Mouse (Mus musculus) forebrain, postnatal 0 days (tissue): ENCODE results near the gene Dock7. TPM values are rescaled to one million over a fixed set of nuclear protein-coding genes. Genes with fewer than 3 reads are reported as not detected.

ENCODE experiments used
- ATAC-seq: fragments of 200-750 bp; cut with Nextera tagmentation; 2 replicates; pipeline ENCODE4 v1.8.0; 2017; ENCODE audit warnings: mild to moderate bottlenecking, moderate library complexity
- DNase-seq: peaks from one replicate; pipeline ENCODE4 v3.0.0-alpha.2; 2015
- H3K27ac ChIP-seq: fragments of 300-500 bp; sonication (generic); 2 replicates; pipeline ENCODE4 v1.5.1; 2014; ENCODE audit warnings: low read depth, mild to moderate bottlenecking, antibody characterized with exemption, low read length, moderate library complexity, mixed read lengths
- H3K27me3 ChIP-seq: fragments of 300-500 bp; sonication (generic); 2 replicates; pipeline ENCODE4 v1.6.1; 2014; ENCODE audit warnings: mild to moderate bottlenecking, low read length, mixed read lengths; ENCODE audit not compliant: insufficient read depth
- H3K36me3 ChIP-seq: fragments of 300-500 bp; sonication (generic); 2 replicates; pipeline ENCODE4 v1.6.1; 2014; ENCODE audit warnings: mild to moderate bottlenecking, moderate library complexity; ENCODE audit not compliant: insufficient read depth
- H3K4me1 ChIP-seq: fragments of 300-500 bp; sonication (generic); 2 replicates; pipeline ENCODE4 v1.6.1; 2014; ENCODE audit warnings: antibody characterized with exemption; ENCODE audit not compliant: insufficient read depth
- H3K4me2 ChIP-seq: fragments of 300-500 bp; sonication (generic); 2 replicates; pipeline ENCODE4 v1.6.1; 2014; ENCODE audit warnings: low read depth, mild to moderate bottlenecking, moderate library complexity
- H3K4me3 ChIP-seq: fragments of 300-500 bp; sonication (generic); 2 replicates; pipeline ENCODE4 v1.5.1; 2014; ENCODE audit warnings: low read depth, low read length, mixed read lengths
- H3K9ac ChIP-seq: fragments of 300-500 bp; sonication (generic); 2 replicates; pipeline ENCODE4 v1.6.1; 2014; ENCODE audit warnings: mild to moderate bottlenecking
- H3K9me3 ChIP-seq: fragments of 300-500 bp; sonication (generic); 2 replicates; pipeline ENCODE4 v1.6.1; 2016; ENCODE audit warnings: low read length
- CTCF ChIP-seq: sonication (generic); IDR thresholded peaks from 2 replicates; pipeline ENCODE4 v1.5.1; 2016; ENCODE audit warnings: antibody characterized with exemption, control low read depth, low read depth
- WGBS: fragments of 180-500 bp; shearing (Covaris S2); extraction: QIAGEN DNeasy Blood & Tissue Kit; methylation state at CpG from one replicate; pipeline ENCODE4 v1.1.7; 2014; 5-methylcytosine and 5-hydroxymethylcytosine counted together
- polyA plus RNA-seq: library from polyadenylated mRNA; unstranded; fragments of >200 nt; fragmentation: Nextera tagmentation; extraction: Ambion mirVana; gene quantifications from 2 replicates; pipeline ENCODE4 v1.2.1, GENCODE M21; 2015
- total RNA-seq: library from RNA; depleted of rRNA; stranded (reverse); fragments of >200 nt; gene quantifications from 2 replicates; pipeline ENCODE4 v1.2.3, GENCODE M21; 2014

Gene Dock7
- total and polyA plus RNA-seq, 2 experiments from 2014 or later = 34.1 to 108 TPM

DNA sequence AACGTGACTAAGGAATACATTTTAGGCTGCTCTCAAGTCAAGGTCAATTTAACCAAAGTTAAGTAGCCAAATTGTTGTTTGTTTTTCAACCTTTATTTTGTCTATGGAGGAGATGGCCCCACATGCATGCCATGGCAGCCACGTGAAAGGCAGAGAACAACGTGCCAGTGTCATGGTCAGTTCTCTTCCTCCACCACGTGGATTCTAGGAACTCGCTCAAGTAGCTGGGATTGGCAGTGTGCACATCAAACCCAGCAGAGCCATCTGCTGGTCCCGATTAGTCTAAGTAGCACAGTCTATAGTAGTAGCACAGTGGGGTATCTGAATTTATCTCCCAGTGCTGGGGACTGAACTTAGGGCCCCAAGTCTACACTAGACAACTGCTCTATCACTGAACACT lies 51.9 kb downstream of the Dock7 start:
- Histone ChIP-seq H3K27me3 (no peaks in the 10 kb centered on the region), H3K9ac (no peak overlapping the region), H3K4me3 (no peak overlapping the region), H3K4me1 (no peaks in the 10 kb centered on the region), H3K4me2 (no peak overlapping the region), H3K36me3 (peaks cover 44% of the 10 kb centered on the region), H3K9me3 (no peaks in the 10 kb centered on the region), H3K27ac (no peak overlapping the region)
- ATAC-seq = no peak
- WGBS = 81% methylated on average over 6 of the region's 6 CpGs
- DNase-seq = no peak
- TF ChIP-seq CTCF = no peak

DNA sequence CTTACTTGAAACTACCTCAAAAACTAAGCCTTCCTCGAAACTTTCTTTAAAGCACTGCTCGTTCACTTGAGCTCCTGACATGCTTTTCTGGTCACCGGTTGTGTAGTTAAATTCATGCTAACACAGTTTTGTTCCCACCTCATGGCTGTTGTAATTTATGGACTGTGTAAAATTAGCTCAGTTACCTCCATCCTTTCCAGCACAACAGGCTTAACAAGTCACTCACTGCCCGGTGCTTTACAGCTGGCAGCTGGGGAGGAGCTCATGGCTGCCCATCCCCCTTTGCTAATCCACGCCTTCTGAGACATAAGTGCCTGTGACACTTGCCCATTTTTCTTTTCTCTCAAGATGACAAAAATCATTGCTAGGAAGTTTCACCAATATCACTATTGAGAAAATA lies 56.2 kb downstream of the Dock7 start:
- 50% methylated on average over 5 of the region's 5 CpGs for WGBS
- H3K9ac ChIP-seq = no peak overlapping the region
- peaks cover 23% of the 10 kb centered on the region for H3K36me3 ChIP-seq
- no peak for TF ChIP-seq CTCF
- no peak overlapping the region for H3K4me2 ChIP-seq
- no peaks in the 10 kb centered on the region for H3K4me1 ChIP-seq
- no peaks in the 10 kb centered on the region for H3K9me3 ChIP-seq
- ATAC-seq (no peak), DNase-seq (no peak)
- H3K27ac ChIP-seq = no peak overlapping the region
- no peaks in the 10 kb centered on the region for H3K27me3 ChIP-seq
- H3K4me3 ChIP-seq = no peak overlapping the region

DNA sequence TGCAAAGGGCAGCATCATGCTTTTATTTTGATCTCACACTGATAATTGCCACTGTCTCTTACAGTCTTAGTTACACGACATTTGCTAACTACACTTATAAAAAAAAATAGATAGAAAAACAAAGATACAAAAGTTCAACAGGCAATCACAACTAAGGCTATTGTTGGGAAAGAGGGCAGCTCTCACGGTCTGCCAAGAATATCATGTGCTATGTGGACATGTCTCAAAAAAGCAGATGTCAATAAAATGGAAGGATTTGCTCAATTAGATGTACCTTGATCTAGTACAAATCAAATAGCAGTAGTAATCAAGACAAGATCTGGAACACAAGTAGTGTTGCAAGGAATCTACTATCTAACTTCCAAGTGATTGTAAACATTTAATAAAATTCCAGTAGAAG lies 72.1 kb downstream of the Dock7 start:
- peaks cover 17% of the 10 kb centered on the region for H3K36me3 ChIP-seq
- H3K9me3 ChIP-seq = no peaks in the 10 kb centered on the region
- H3K4me2 ChIP-seq = no peak overlapping the region
- WGBS = 80% methylated on average over 2 of the region's 2 CpGs
- ATAC-seq (no peak), DNase-seq (no peak)
- H3K27ac ChIP-seq = no peak overlapping the region
- no peaks in the 10 kb centered on the region for H3K4me1 ChIP-seq
- no peak overlapping the region for H3K9ac ChIP-seq
- no peaks in the 10 kb centered on the region for H3K27me3 ChIP-seq
- TF ChIP-seq CTCF = no peak
- no peak overlapping the region for H3K4me3 ChIP-seq

DNA sequence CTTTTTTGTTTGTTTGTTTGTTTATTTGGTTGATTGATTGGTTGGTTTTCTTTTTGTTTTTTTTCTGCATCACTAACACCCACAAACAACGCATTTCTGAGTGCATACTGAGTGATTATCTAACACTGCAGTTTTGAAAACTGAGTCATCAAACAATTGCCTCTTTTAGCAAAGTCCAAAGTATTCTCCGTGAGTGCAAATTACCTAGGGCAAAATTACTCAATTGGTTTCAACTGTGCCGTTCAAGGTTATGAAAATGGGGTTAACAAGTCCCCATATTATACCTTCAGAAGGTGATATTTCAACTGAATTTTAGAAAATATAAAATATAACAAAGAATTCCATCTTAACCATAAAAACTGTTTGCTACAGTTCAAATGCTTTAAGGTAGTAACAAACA lies 74.2 kb downstream of the Dock7 start:
- no peak for ATAC-seq
- H3K9me3 ChIP-seq = no peaks in the 10 kb centered on the region
- no peak for TF ChIP-seq CTCF
- no peak overlapping the region for H3K27ac ChIP-seq
- peaks cover 25% of the 10 kb centered on the region for H3K36me3 ChIP-seq
- H3K9ac ChIP-seq = no peak overlapping the region
- H3K4me2 ChIP-seq = no peak overlapping the region
- 66% methylated on average over 3 of the region's 3 CpGs for WGBS
- H3K27me3 ChIP-seq = no peaks in the 10 kb centered on the region
- H3K4me3 ChIP-seq = no peak overlapping the region
- no peaks in the 10 kb centered on the region for H3K4me1 ChIP-seq
- no peak for DNase-seq

DNA sequence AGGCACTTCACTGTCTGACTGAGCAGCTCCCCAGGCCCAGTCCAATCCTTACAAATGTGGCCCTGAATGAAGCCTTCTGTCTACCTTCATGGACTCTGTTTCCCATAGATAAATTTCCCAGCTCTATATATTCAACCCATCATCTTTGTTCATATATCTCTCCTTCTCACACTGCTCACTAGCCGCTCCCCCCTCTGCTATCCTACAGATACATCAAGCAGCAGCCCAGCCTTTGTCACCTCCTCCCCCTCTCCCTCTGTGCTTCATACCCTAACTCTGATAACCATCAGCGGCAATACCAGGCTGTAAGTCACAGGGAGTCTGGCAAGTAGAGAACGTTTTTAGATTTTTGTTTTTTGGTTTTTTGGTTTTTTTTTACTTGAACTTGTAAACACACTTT lies 75.9 kb downstream of the Dock7 start:
- Histone ChIP-seq H3K4me1 (no peaks in the 10 kb centered on the region), H3K27me3 (no peaks in the 10 kb centered on the region), H3K36me3 (peaks cover 23% of the 10 kb centered on the region), H3K4me2 (no peak overlapping the region), H3K4me3 (no peak overlapping the region), H3K27ac (no peak overlapping the region), H3K9ac (no peak overlapping the region), H3K9me3 (no peaks in the 10 kb centered on the region)
- no peak for ATAC-seq
- no peak for TF ChIP-seq CTCF
- DNase-seq = no peak
- 90% methylated on average over 3 of the region's 3 CpGs for WGBS

DNA sequence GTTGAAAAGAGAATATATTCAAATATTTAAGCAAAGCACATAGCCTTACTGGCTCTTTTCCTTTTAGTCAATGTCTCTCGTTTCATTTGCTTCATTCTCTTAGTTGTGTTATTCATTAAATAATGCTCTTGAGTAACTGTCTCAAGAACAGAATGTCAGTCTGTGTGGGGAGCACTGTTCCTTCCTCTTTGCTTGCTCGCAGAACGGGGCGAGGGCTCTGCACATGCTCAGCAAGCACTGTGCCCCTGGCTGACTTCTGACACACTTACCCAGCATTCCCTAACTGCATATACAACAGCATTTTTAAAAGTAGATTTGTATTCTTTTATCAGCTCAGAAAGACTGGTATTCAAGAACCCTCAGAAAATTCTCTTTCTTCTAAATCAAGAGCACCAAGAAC lies 87.8 kb downstream of the Dock7 start:
- no peak overlapping the region for H3K4me2 ChIP-seq
- no peaks in the 10 kb centered on the region for H3K9me3 ChIP-seq
- H3K9ac ChIP-seq = no peak overlapping the region
- ATAC-seq (no peak), DNase-seq (no peak)
- no peaks in the 10 kb centered on the region for H3K36me3 ChIP-seq
- no peaks in the 10 kb centered on the region for H3K4me1 ChIP-seq
- H3K4me3 ChIP-seq = no peak overlapping the region
- no peaks in the 10 kb centered on the region for H3K27me3 ChIP-seq
- no peak overlapping the region for H3K27ac ChIP-seq
- WGBS = 63% methylated on average over 4 of the region's 4 CpGs
- TF ChIP-seq CTCF = no peak

DNA sequence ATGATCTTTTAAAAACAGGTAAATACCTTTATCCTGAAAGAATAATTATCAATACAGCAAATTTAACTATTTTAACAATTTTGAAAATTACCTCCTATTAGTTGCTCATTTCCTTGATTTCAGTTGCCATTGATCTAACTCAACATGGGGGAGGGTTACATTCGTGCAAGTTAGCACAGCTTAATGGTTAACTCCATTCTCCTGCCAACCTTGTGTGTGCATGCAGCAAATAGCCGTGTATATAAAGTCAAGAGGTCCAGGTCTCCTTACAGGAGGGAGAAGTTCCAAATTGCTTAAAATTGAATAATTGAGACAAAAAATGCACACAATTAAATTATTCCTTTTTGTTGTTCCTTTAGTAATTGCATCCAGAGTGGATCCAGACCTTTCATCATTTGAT lies 90.0 kb downstream of the Dock7 start, which contains the start of gene Angptl3:
Angptl3 (plus strand) TSS at position 269 of the 400 bp plus-strand sequence.
- Histone ChIP-seq H3K4me3 (no peak within 1 kb of the TSS), H3K27ac (no peak within 1 kb of the TSS), H3K36me3 (no peaks in the 10 kb centered on the region; the same call in 1 of the 2 replicates), H3K9me3 (no peaks in the 10 kb centered on the region), H3K4me1 (no peaks in the 10 kb centered on the region), H3K9ac (no peak within 1 kb of the TSS), H3K27me3 (no peaks in the 10 kb centered on the region), H3K4me2 (no peak within 1 kb of the TSS)
- 85% methylated on average over 2 of the region's 2 CpGs for WGBS
- ATAC-seq (no peak), DNase-seq (no peak)
- TF ChIP-seq CTCF = no peak

DNA sequence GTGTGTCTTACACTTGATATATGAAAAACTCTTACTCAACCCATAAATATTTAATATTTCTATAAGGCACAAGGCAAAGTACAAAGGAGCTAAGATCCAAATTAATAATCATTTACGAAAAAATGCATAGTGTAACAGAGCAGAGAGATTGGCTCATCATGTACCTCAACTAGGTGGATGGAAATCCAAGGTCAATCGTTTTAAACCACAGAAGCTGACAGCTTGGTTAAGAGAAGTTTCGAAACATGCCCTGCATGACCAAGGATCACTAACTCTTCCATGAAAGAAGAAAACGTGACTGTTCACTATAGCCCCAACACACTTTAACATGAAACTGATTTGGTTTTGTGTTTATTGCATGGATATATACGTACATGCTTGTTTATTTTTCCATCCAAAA lies 92.3 kb downstream of the Dock7 start:
- Histone ChIP-seq H3K27me3 (no peaks in the 10 kb centered on the region), H3K27ac (no peak overlapping the region), H3K4me1 (no peaks in the 10 kb centered on the region), H3K9me3 (no peaks in the 10 kb centered on the region), H3K4me3 (no peak overlapping the region), H3K4me2 (no peak overlapping the region), H3K9ac (no peak overlapping the region), H3K36me3 (no peaks in the 10 kb centered on the region; the same call in none of the 2 replicates)
- no peak for DNase-seq
- WGBS = 93% methylated on average over 5 of the region's 5 CpGs
- TF ChIP-seq CTCF = no peak
- no peak for ATAC-seq
